Mouse (Mus musculus): ENCODE measurements around the gene P4htm. TPM values are rescaled to one million over a fixed set of nuclear protein-coding genes. Genes with fewer than 3 reads are reported as not detected.
"Not testable (repeated sequence)": the region's sequence is repeated elsewhere in the genome, so short reads cannot be mapped to it uniquely, and the experiment has no call there.

P4htm gene
- polyA plus RNA-seq, 1 experiment from 2014 or later = 5.6 TPM

- Histone ChIP-seq H3K4me3 (replicated peaks; ENCODE audit: low read length) (no peak overlapping the region), H3K4me1 (ENCODE audit: control insufficient read depth, insufficient read depth, low read length) (no peaks in the 10 kb centered on the region), H3K36me3 (ENCODE audit: control insufficient read depth, insufficient read depth, low read length) (peaks cover 8% of the 10 kb centered on the region; the same call in 1 of the 2 replicates), H3K9me3 (replicated peaks; ENCODE audit: control insufficient read depth, low read length) (no peaks in the 10 kb centered on the region), H3K27me3 (ENCODE audit: control insufficient read depth, insufficient read depth, low read length) (no peaks in the 10 kb centered on the region), H3K27ac (ENCODE audit: low read length) (no peak overlapping the region), H3K4me2 (ENCODE audit: low read depth, low read length) (no peak overlapping the region), H3K9ac (ENCODE audit: low read length) (no peak overlapping the region)
- ATAC-seq (ENCODE audit: insufficient read depth, low FRiP score) = no peak
- WGBS = 91% methylated on average over 1 of the region's 1 CpGs
These were observed 19.8 kb upstream of the P4htm start for GRCm38 (mm10) chr9:108617301-108617700.

- H3K4me2 ChIP-seq (ENCODE audit: low read depth, low read length) = no peak overlapping the region
- H3K9ac ChIP-seq (ENCODE audit: low read length) = no peak overlapping the region
- H3K4me3 ChIP-seq (replicated peaks; ENCODE audit: low read length) = no peak overlapping the region
- 95% methylated on average over 10 of the region's 10 CpGs for WGBS
- H3K36me3 ChIP-seq (ENCODE audit: control insufficient read depth, insufficient read depth, low read length) = peaks cover 31% of the 10 kb centered on the region; the same call in 1 of the 2 replicates
- no peaks in the 10 kb centered on the region for H3K9me3 ChIP-seq (replicated peaks; ENCODE audit: control insufficient read depth, low read length)
- H3K4me1 ChIP-seq (ENCODE audit: control insufficient read depth, insufficient read depth, low read length) = no peaks in the 10 kb centered on the region
- no peaks in the 10 kb centered on the region for H3K27me3 ChIP-seq (ENCODE audit: control insufficient read depth, insufficient read depth, low read length)
- no peak overlapping the region for H3K27ac ChIP-seq (ENCODE audit: low read length)
- no peak for ATAC-seq (ENCODE audit: insufficient read depth, low FRiP score)
These were observed 14.0 kb upstream of the P4htm start for GRCm38 (mm10) chr9:108611488-108611887.

GRCm38 (mm10) chr9:108608889-108609288 lies 11.4 kb upstream of the P4htm start:
- Histone ChIP-seq H3K36me3 (ENCODE audit: control insufficient read depth, insufficient read depth, low read length) (peaks cover 38% of the 10 kb centered on the region; the same call in 1 of the 2 replicates), H3K9ac (ENCODE audit: low read length) (no peak overlapping the region), H3K4me2 (ENCODE audit: low read depth, low read length) (no peak overlapping the region), H3K27me3 (ENCODE audit: control insufficient read depth, insufficient read depth, low read length) (no peaks in the 10 kb centered on the region), H3K4me1 (ENCODE audit: control insufficient read depth, insufficient read depth, low read length) (no peaks in the 10 kb centered on the region), H3K9me3 (replicated peaks; ENCODE audit: control insufficient read depth, low read length) (no peaks in the 10 kb centered on the region), H3K4me3 (replicated peaks; ENCODE audit: low read length) (no peak overlapping the region), H3K27ac (ENCODE audit: low read length) (no peak overlapping the region)
- 77% methylated on average over 4 of the region's 4 CpGs for WGBS
- ATAC-seq (ENCODE audit: insufficient read depth, low FRiP score) = no peak

- H3K27me3 ChIP-seq (ENCODE audit: control insufficient read depth, insufficient read depth, low read length); H3K9ac ChIP-seq (ENCODE audit: low read length); H3K4me2 ChIP-seq (ENCODE audit: low read depth, low read length); H3K27ac ChIP-seq (ENCODE audit: low read length); H3K9me3 ChIP-seq (replicated peaks; ENCODE audit: control insufficient read depth, low read length); ATAC-seq (ENCODE audit: insufficient read depth, low FRiP score); H3K4me3 ChIP-seq (replicated peaks; ENCODE audit: low read length); H3K4me1 ChIP-seq (ENCODE audit: control insufficient read depth, insufficient read depth, low read length): not testable (repeated sequence)
- WGBS = 88% methylated on average over 5 of the region's 5 CpGs
- H3K36me3 ChIP-seq (ENCODE audit: control insufficient read depth, insufficient read depth, low read length) = peaks cover 44% of the 10 kb centered on the region; the same call in 1 of the 2 replicates
These were observed 10.5 kb upstream of the P4htm start for GRCm38 (mm10) chr9:108607929-108608328.

GRCm38 (mm10) chr9:108601986-108602385 lies 4.5 kb upstream of the P4htm start:
- H3K27me3 ChIP-seq (ENCODE audit: control insufficient read depth, insufficient read depth, low read length) = no peaks in the 10 kb centered on the region
- H3K4me3 ChIP-seq (replicated peaks; ENCODE audit: low read length) = no peak overlapping the region
- peaks cover 4% of the 10 kb centered on the region; the same call in 1 of the 2 replicates for H3K4me1 ChIP-seq (ENCODE audit: control insufficient read depth, insufficient read depth, low read length)
- H3K4me2 ChIP-seq (ENCODE audit: low read depth, low read length) = no peak overlapping the region
- no peak overlapping the region for H3K9ac ChIP-seq (ENCODE audit: low read length)
- 73% methylated on average over 4 of the region's 4 CpGs for WGBS
- ATAC-seq (ENCODE audit: insufficient read depth, low FRiP score) = no peak
- H3K36me3 ChIP-seq (ENCODE audit: control insufficient read depth, insufficient read depth, low read length) = peaks cover 18% of the 10 kb centered on the region; the same call in 1 of the 2 replicates
- no peaks in the 10 kb centered on the region for H3K9me3 ChIP-seq (replicated peaks; ENCODE audit: control insufficient read depth, low read length)
- no peak overlapping the region for H3K27ac ChIP-seq (ENCODE audit: low read length)

- H3K27me3 ChIP-seq (ENCODE audit: control insufficient read depth, insufficient read depth, low read length) = no peaks in the 10 kb centered on the region
- H3K9me3 ChIP-seq (replicated peaks; ENCODE audit: control insufficient read depth, low read length) = no peaks in the 10 kb centered on the region
- 0 out of 2 replicates have a peak, but pooled peaks cover 13% of the 10 kb centered on the region for H3K36me3 ChIP-seq (ENCODE audit: control insufficient read depth, insufficient read depth, low read length)
- no peak overlapping the region for H3K4me3 ChIP-seq (replicated peaks; ENCODE audit: low read length)
- H3K4me2 ChIP-seq (ENCODE audit: low read depth, low read length) = no peak overlapping the region
- peaks cover 8% of the 10 kb centered on the region; the same call in 1 of the 2 replicates for H3K4me1 ChIP-seq (ENCODE audit: control insufficient read depth, insufficient read depth, low read length)
- H3K9ac ChIP-seq (ENCODE audit: low read length) = no peak overlapping the region
- no peak overlapping the region for H3K27ac ChIP-seq (ENCODE audit: low read length)
- 40% methylated on average over 2 of the region's 2 CpGs for WGBS
- no peak; the same call in 1 of the 2 replicates for ATAC-seq (ENCODE audit: insufficient read depth, low FRiP score)
These were observed 2.5 kb upstream of the P4htm start for GRCm38 (mm10) chr9:108600011-108600410.

- H3K4me2 ChIP-seq (ENCODE audit: low read depth, low read length) = no peak overlapping the region
- H3K4me3 ChIP-seq (replicated peaks; ENCODE audit: low read length) = no peak overlapping the region
- ATAC-seq (ENCODE audit: insufficient read depth, low FRiP score) = no peak
- H3K36me3 ChIP-seq (ENCODE audit: control insufficient read depth, insufficient read depth, low read length) = 0 out of 2 replicates have a peak, but pooled peaks cover 9% of the 10 kb centered on the region
- H3K9ac ChIP-seq (ENCODE audit: low read length) = no peak overlapping the region
- H3K27ac ChIP-seq (ENCODE audit: low read length) = no peak overlapping the region
- no peaks in the 10 kb centered on the region for H3K9me3 ChIP-seq (replicated peaks; ENCODE audit: control insufficient read depth, low read length)
- WGBS = 75% methylated on average over 4 of the region's 4 CpGs
- H3K27me3 ChIP-seq (ENCODE audit: control insufficient read depth, insufficient read depth, low read length) = no peaks in the 10 kb centered on the region
- peaks cover 8% of the 10 kb centered on the region; the same call in 1 of the 2 replicates for H3K4me1 ChIP-seq (ENCODE audit: control insufficient read depth, insufficient read depth, low read length)
These were observed 1.6 kb upstream of the P4htm start for GRCm38 (mm10) chr9:108599021-108599566.

- H3K4me2 ChIP-seq (ENCODE audit: low read depth, low read length) = no peak overlapping the region
- H3K27me3 ChIP-seq (ENCODE audit: control insufficient read depth, insufficient read depth, low read length) = no peaks in the 10 kb centered on the region
- ATAC-seq (ENCODE audit: insufficient read depth, low FRiP score) = no peak
- 73% methylated on average over 3 of the region's 3 CpGs for WGBS
- no peaks in the 10 kb centered on the region for H3K9me3 ChIP-seq (replicated peaks; ENCODE audit: control insufficient read depth, low read length)
- H3K27ac ChIP-seq (ENCODE audit: low read length) = no peak overlapping the region
- H3K4me1 ChIP-seq (ENCODE audit: control insufficient read depth, insufficient read depth, low read length) = peaks cover 8% of the 10 kb centered on the region; the same call in 1 of the 2 replicates
- H3K4me3 ChIP-seq (replicated peaks; ENCODE audit: low read length) = no peak overlapping the region
- H3K9ac ChIP-seq (ENCODE audit: low read length) = no peak overlapping the region
- no peaks in the 10 kb centered on the region for H3K36me3 ChIP-seq (ENCODE audit: control insufficient read depth, insufficient read depth, low read length)
These were observed 3.1 kb downstream of the P4htm start for GRCm38 (mm10) chr9:108594354-108594753.

- H3K4me1 ChIP-seq (ENCODE audit: control insufficient read depth, insufficient read depth, low read length) = peaks cover 15% of the 10 kb centered on the region
- no peaks in the 10 kb centered on the region for H3K27me3 ChIP-seq (ENCODE audit: control insufficient read depth, insufficient read depth, low read length)
- no peak overlapping the region for H3K27ac ChIP-seq (ENCODE audit: low read length)
- no peaks in the 10 kb centered on the region for H3K36me3 ChIP-seq (ENCODE audit: control insufficient read depth, insufficient read depth, low read length)
- H3K9ac ChIP-seq (ENCODE audit: low read length) = no peak overlapping the region
- no peak overlapping the region for H3K4me2 ChIP-seq (ENCODE audit: low read depth, low read length)
- H3K9me3 ChIP-seq (replicated peaks; ENCODE audit: control insufficient read depth, low read length) = no peaks in the 10 kb centered on the region
- 76% methylated on average over 4 of the region's 4 CpGs for WGBS
- H3K4me3 ChIP-seq (replicated peaks; ENCODE audit: low read length) = no peak overlapping the region
- no peak for ATAC-seq (ENCODE audit: insufficient read depth, low FRiP score)
These were observed 6.0 kb downstream of the P4htm start for GRCm38 (mm10) chr9:108591462-108591861.
